Mouse (Mus musculus) neural tube, embryonic 14.5 days (tissue): ENCODE measurements around the gene Aacs. TPM values are rescaled to one million over a fixed set of nuclear protein-coding genes. Genes with fewer than 3 reads are reported as not detected.

Experiments
- ATAC-seq: fragments of 200-750 bp; cut with Nextera tagmentation; 2 replicates; pipeline ENCODE4 v1.8.0; 2017; ENCODE audit warnings: low read depth, mild to moderate bottlenecking, moderate TSS enrichment, moderate library complexity
- H3K27ac ChIP-seq: fragments of 300-500 bp; sonication (generic); 2 replicates; pipeline ENCODE4 v1.5.1; 2014; ENCODE audit warnings: low read depth, mild to moderate bottlenecking, control low read depth, low read length, moderate library complexity, mixed read lengths
- H3K27me3 ChIP-seq: fragments of 300-500 bp; sonication (generic); 2 replicates; pipeline ENCODE4 v1.6.1; 2014; ENCODE audit warnings: low read length; ENCODE audit not compliant: control insufficient read depth, insufficient read depth
- H3K36me3 ChIP-seq: fragments of 300-500 bp; sonication (generic); 2 replicates; pipeline ENCODE4 v1.6.1; 2014; ENCODE audit warnings: low read length, mixed read lengths; ENCODE audit not compliant: control insufficient read depth, insufficient read depth
- H3K4me1 ChIP-seq: fragments of 300-500 bp; sonication (generic); 2 replicates; pipeline ENCODE4 v1.6.1; 2014; ENCODE audit warnings: low read length; ENCODE audit not compliant: control insufficient read depth, insufficient read depth
- H3K4me2 ChIP-seq: fragments of 300-500 bp; sonication (generic); 2 replicates; pipeline ENCODE4 v1.6.1; 2014; ENCODE audit warnings: mild to moderate bottlenecking, low read depth, low read length, control low read depth
- H3K4me3 ChIP-seq: fragments of 300-500 bp; sonication (generic); 2 replicates; pipeline ENCODE4 v1.5.1; 2014; ENCODE audit warnings: low read depth, low read length, control low read depth, mixed read lengths
- H3K9ac ChIP-seq: fragments of 300-500 bp; sonication (generic); replicated peaks from 2 replicates; pipeline ENCODE4 v1.6.1; 2014; ENCODE audit warnings: low read depth, mild to moderate bottlenecking, control low read depth, low read length, mixed read lengths
- H3K9me3 ChIP-seq: fragments of 300-500 bp; sonication (generic); 2 replicates; pipeline ENCODE4 v1.6.1; 2016; ENCODE audit warnings: low read length; ENCODE audit not compliant: control insufficient read depth
- WGBS: fragments of 180-500 bp; shearing (Covaris S2); extraction: QIAGEN DNeasy Blood & Tissue Kit; methylation state at CpG from one replicate; pipeline ENCODE4 v1.1.7; 2014; 5-methylcytosine and 5-hydroxymethylcytosine counted together
- microRNA-seq: library from miRNA; unstranded; fragments of <30 nt; microRNA quantifications from one replicate; pipeline ENCODE4, GENCODE M21; 2016
- polyA plus RNA-seq: library from polyadenylated mRNA; unstranded; fragments of >200 nt; fragmentation: Nextera tagmentation; extraction: Ambion mirVana; gene quantifications from 2 replicates; pipeline ENCODE4 v1.2.1, GENCODE M21; 2014

The Aacs gene
- polyA plus RNA-seq, 1 experiment from 2014 or later = 78.9 TPM

DNA sequence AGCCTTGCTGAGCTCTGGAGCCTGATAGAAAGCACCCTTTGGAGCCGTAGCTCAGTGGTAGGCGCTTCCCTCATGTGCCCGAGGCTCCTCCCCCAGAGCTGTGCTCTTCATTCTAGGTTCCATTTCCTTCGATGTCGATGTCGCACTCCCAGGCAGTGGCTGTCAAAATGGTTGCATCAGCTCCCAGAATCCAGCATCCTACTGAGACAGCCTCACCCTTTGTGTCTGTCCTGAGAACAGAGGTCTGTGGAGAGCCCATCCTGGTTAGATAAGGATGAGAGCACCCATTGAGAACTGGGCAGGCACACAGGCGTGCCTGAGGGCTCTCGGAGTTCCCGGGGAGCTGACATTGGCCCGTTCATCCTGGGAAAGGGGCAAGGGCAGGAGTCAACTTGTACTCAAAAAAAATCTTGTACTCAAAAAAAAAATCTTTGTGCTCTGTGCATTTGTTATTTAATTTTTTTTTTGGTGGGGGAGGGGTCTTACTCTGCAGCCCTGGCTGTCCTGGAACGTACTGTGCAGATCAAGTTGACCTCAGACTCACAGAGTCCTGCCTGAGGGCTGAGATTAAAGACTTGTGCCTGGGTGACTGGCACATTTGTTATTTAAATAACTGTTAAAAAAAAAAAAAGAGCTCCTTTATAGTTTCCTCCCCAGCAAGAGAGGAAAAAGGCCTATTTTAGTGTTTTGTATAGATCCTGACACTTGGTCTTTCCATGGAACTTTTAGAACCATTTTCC lies 74.3 kb downstream of the Aacs start:
- Histone ChIP-seq H3K4me3 (no peak overlapping the region), H3K36me3 (no peaks in the 10 kb centered on the region), H3K27ac (no peak overlapping the region), H3K9ac (no peak overlapping the region), H3K9me3 (no peaks in the 10 kb centered on the region), H3K27me3 (no peaks in the 10 kb centered on the region), H3K4me1 (no peaks in the 10 kb centered on the region), H3K4me2 (no peak overlapping the region)
- 22% methylated on average over 11 of the region's 11 CpGs for WGBS
- no peak for ATAC-seq

DNA sequence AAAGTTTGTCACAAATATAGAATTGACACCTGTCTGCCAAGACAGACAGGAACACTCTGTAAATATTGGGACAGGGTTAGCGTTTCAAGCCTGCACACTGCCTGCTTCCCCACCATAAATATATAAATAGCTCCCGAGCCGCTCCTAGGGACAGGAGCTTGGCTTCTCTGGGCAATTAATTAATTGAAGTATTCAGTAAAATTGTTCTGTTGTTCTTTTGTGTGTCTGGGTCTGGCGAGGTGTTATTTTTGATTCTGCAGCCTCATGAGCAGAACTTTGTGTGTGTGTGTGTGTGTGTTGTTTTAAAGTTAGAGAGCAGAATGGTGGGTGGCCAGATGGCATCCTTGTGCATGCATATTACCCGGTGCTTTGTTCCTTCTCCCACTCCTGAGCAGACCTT lies 80.1 kb downstream of the Aacs start:
- H3K27me3 ChIP-seq = no peaks in the 10 kb centered on the region
- WGBS = 55% methylated on average over 5 of the region's 5 CpGs
- H3K9ac ChIP-seq = no peak overlapping the region
- no peaks in the 10 kb centered on the region for H3K9me3 ChIP-seq
- no peaks in the 10 kb centered on the region for H3K36me3 ChIP-seq
- no peak for ATAC-seq
- no peak overlapping the region for H3K27ac ChIP-seq
- no peak overlapping the region for H3K4me3 ChIP-seq
- no peaks in the 10 kb centered on the region for H3K4me1 ChIP-seq
- H3K4me2 ChIP-seq = no peak overlapping the region

DNA sequence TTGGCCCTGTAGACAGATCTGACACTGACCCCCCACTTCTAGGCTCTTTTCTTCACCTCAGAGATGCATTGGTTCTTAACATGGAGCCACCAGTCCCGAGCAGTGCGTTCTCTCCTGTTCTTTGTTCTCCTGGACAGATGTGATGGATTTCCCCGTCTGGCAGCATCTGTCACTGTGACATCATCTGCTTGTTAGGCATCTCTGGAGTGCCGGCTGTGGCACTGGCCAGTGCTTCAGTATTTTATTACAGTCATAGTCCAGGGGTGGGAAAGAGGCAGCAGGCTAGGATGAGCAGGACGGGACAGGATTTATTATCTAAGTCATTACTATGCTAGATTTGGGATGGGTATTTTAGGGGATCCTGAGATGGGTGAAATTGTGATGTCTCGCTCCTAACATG lies 87.9 kb downstream of the Aacs start:
- Histone ChIP-seq H3K27ac (no peak overlapping the region), H3K4me1 (no peaks in the 10 kb centered on the region), H3K36me3 (no peaks in the 10 kb centered on the region), H3K27me3 (no peaks in the 10 kb centered on the region), H3K4me3 (no peak overlapping the region), H3K9ac (no peak overlapping the region), H3K9me3 (no peaks in the 10 kb centered on the region), H3K4me2 (no peak overlapping the region)
- 25% methylated on average over 6 of the region's 6 CpGs for WGBS
- no peak; the same call in 1 of the 2 replicates for ATAC-seq

- Histone ChIP-seq H3K4me3 (no peak overlapping the region), H3K27ac (no peak overlapping the region), H3K9me3 (no peaks in the 10 kb centered on the region), H3K9ac (no peak overlapping the region), H3K4me2 (no peak overlapping the region), H3K36me3 (no peaks in the 10 kb centered on the region), H3K27me3 (no peaks in the 10 kb centered on the region), H3K4me1 (no peaks in the 10 kb centered on the region)
- peak; percentile 60; the same call in 1 of the 2 replicates for ATAC-seq
- WGBS = 37% methylated on average over 11 of the region's 11 CpGs
These were observed 90.1 kb downstream of the Aacs start for GRCm38 (mm10) chr5:125565725-125566124.

Small RNA genes within 50 kb of the gene (microRNA-seq; reads per million reads assigned to microRNA genes)
- not detected for gene Gm27551

Other genes starting within 250 kb of the Aacs start
- 33.7 and 36.9 TPM in 2 replicates for gene Scarb1, start 134.7 kb upstream of the Aacs start, polyA plus RNA-seq
- gene Gm10382, start 86.5 kb upstream of the Aacs start, polyA plus RNA-seq = 0.28 and 0.50 TPM in 2 replicates
- gene Ubc, start 85.6 kb upstream of the Aacs start, polyA plus RNA-seq = 1,368 and 1,388 TPM in 2 replicates
- gene Dhx37, start 41.7 kb upstream of the Aacs start, polyA plus RNA-seq = 8.5 and 8.6 TPM in 2 replicates
- gene Bri3bp, start 34.2 kb upstream of the Aacs start, polyA plus RNA-seq = 34.5 and 40.5 TPM in 2 replicates
- 5.5 and 6.2 TPM in 2 replicates for gene Tmem132b, start 56.0 kb downstream of the Aacs start, polyA plus RNA-seq